Mouse (Mus musculus) thymus, postnatal 10 days (tissue): ENCODE data around the gene Cnbp.

ENCODE experiments used
- DNase-seq, 2 experiments: peaks; one replicate each; pipeline ENCODE4 v3.0.0; 2021; ENCODE audit warnings: low spot score in 2 of 2

The Cnbp gene

GRCm38 (mm10) chr6:87850900-87851614 is at the start of gene Cnbp:
TSS of gene Cnbp (minus strand) at chr6:87851106.
- peak; percentile 95 to 97 for DNase-seq

- no peak for DNase-seq
Observed at GRCm38 (mm10) chr6:87898028-87898427, 47.1 kb upstream of the Cnbp start.

GRCm38 (mm10) chr6:87893931-87894330 is 43.0 kb upstream of the Cnbp start:
- no peak for DNase-seq

- DNase-seq, result peak; percentile 99 to 100
Observed at GRCm38 (mm10) chr6:87887594-87888233, 36.8 kb upstream of the Cnbp start, which contains the start of gene Copg1. TSS of gene Copg1 (plus strand) at chr6:87887814.

- no peak for DNase-seq
Observed at GRCm38 (mm10) chr6:87886721-87887120, 35.8 kb upstream of the Cnbp start.

GRCm38 (mm10) chr6:87882816-87883215 is 31.9 kb upstream of the Cnbp start:
- DNase-seq, result no peak

GRCm38 (mm10) chr6:87882221-87882620 is 31.3 kb upstream of the Cnbp start:
- no peak for DNase-seq

- peak; percentile 18 to 29 for DNase-seq
Observed at GRCm38 (mm10) chr6:87879628-87880027, 28.7 kb upstream of the Cnbp start.

- no peak for DNase-seq
Observed at GRCm38 (mm10) chr6:87879010-87879409, 28.1 kb upstream of the Cnbp start.

- no peak for DNase-seq
Observed at GRCm38 (mm10) chr6:87876068-87876643, 25.2 kb upstream of the Cnbp start.

- DNase-seq, result no peak
Observed at GRCm38 (mm10) chr6:87875562-87875961, 24.7 kb upstream of the Cnbp start.

GRCm38 (mm10) chr6:87875083-87875482 is 24.2 kb upstream of the Cnbp start:
- no peak for DNase-seq

GRCm38 (mm10) chr6:87873963-87874362 is 23.1 kb upstream of the Cnbp start:
- DNase-seq, result no peak

- no peak for DNase-seq
Observed at GRCm38 (mm10) chr6:87873104-87873503, 22.2 kb upstream of the Cnbp start.

- no peak for DNase-seq
Observed at GRCm38 (mm10) chr6:87871240-87871639, 20.3 kb upstream of the Cnbp start.

GRCm38 (mm10) chr6:87870440-87870839 is 19.5 kb upstream of the Cnbp start:
- DNase-seq, result no peak

GRCm38 (mm10) chr6:87868871-87869506 is 18.1 kb upstream of the Cnbp start:
- DNase-seq, result no peak

- no peak for DNase-seq
Observed at GRCm38 (mm10) chr6:87867256-87867655, 16.4 kb upstream of the Cnbp start.

GRCm38 (mm10) chr6:87866211-87866610 is 15.3 kb upstream of the Cnbp start:
- DNase-seq, result no peak

GRCm38 (mm10) chr6:87857071-87857470 is 6.2 kb upstream of the Cnbp start:
- no peak for DNase-seq

- DNase-seq, result no peak
Observed at GRCm38 (mm10) chr6:87853446-87853845, 2.5 kb upstream of the Cnbp start.

- DNase-seq, result no peak
Observed at GRCm38 (mm10) chr6:87851871-87852270, 965 bp upstream of the Cnbp start.
